Mouse (Mus musculus) liver, embryonic 16.5 days (tissue): ENCODE measurements around the gene Dmwd. TPM values are rescaled to one million over a fixed set of nuclear protein-coding genes. Genes with fewer than 3 reads are reported as not detected.
"Not testable (repeated sequence)": the region's sequence is repeated elsewhere in the genome, so short reads cannot be mapped to it uniquely, and the experiment has no call there.

ENCODE experiments used
- ATAC-seq: fragments of 200-750 bp; cut with Nextera tagmentation; 2 replicates; pipeline ENCODE4 v1.8.0; 2017; ENCODE audit warnings: low read depth, mild to moderate bottlenecking, moderate number of reproducible peaks, moderate library complexity
- H3K27ac ChIP-seq: fragments of 300-500 bp; sonication (generic); 2 replicates; pipeline ENCODE4 v1.5.1; 2014; ENCODE audit warnings: mild to moderate bottlenecking, low read length
- H3K27me3 ChIP-seq: fragments of 300-500 bp; sonication (generic); 2 replicates; pipeline ENCODE4 v1.6.1; 2014; ENCODE audit warnings: low read depth, low read length, mixed read lengths; ENCODE audit not compliant: control insufficient read depth, insufficient read depth
- H3K36me3 ChIP-seq: fragments of 300-500 bp; sonication (generic); 2 replicates; pipeline ENCODE4 v1.6.1; 2014; ENCODE audit warnings: mild to moderate bottlenecking; ENCODE audit not compliant: control insufficient read depth, insufficient read depth
- H3K4me1 ChIP-seq: fragments of 300-500 bp; sonication (generic); 2 replicates; pipeline ENCODE4 v1.6.1; 2014; ENCODE audit warnings: low read depth, low read length, mixed read lengths; ENCODE audit not compliant: control insufficient read depth
- H3K4me2 ChIP-seq: fragments of 300-500 bp; sonication (generic); 2 replicates; pipeline ENCODE4 v1.6.1; 2014; ENCODE audit warnings: low read depth, low read length, mixed read lengths
- H3K4me3 ChIP-seq: fragments of 300-500 bp; sonication (generic); 2 replicates; pipeline ENCODE4 v1.5.1; 2014; ENCODE audit warnings: low read depth, mild to moderate bottlenecking, low read length
- H3K9ac ChIP-seq: fragments of 300-500 bp; sonication (generic); 2 replicates; pipeline ENCODE4 v1.6.1; 2014; ENCODE audit warnings: low read depth, low read length
- H3K9me3 ChIP-seq: fragments of 300-500 bp; sonication (generic); replicated peaks from 2 replicates; pipeline ENCODE4 v1.6.1; 2016; ENCODE audit warnings: low read length; ENCODE audit not compliant: control insufficient read depth
- WGBS: fragments of 180-500 bp; shearing (Covaris S2); extraction: QIAGEN DNeasy Blood & Tissue Kit; methylation state at CpG from one replicate; pipeline ENCODE4 v1.1.7; 2014; ENCODE audit not compliant: insufficient replicate concordance; 5-methylcytosine and 5-hydroxymethylcytosine counted together
- polyA plus RNA-seq: library from polyadenylated mRNA; unstranded; fragments of >200 nt; fragmentation: Nextera tagmentation; extraction: Ambion mirVana; gene quantifications from 2 replicates; pipeline ENCODE4 v1.2.1, GENCODE M21; 2015

The Dmwd gene
- polyA plus RNA-seq, 1 experiment from 2014 or later: 3.5 TPM

DNA sequence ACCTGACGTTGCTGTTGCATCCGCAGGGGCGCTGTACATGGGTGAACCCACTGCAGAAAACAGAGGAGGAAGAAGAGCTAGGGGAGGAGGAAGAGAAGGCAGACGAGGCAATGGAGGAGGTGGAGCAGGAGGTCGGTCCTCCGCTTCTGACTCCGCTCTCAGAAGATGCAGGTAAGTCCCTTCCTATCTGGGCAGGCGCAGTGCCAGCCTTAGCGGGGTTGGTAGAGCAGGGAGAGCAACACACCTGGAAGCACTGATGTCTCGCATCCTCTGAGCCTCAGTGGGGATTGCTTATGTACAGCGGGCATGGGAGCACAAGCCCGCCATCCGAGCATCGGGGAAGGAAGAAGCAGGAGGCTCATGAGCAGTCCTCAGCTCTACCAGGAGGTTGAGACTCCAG lies 9.0 kb upstream of the Dmwd start:
- Histone ChIP-seq H3K27ac (no peak overlapping the region), H3K4me3 (no peak overlapping the region), H3K9ac (no peak overlapping the region), H3K27me3 (peaks cover 31% of the 10 kb centered on the region), H3K9me3 (no peaks in the 10 kb centered on the region), H3K4me2 (no peak overlapping the region), H3K4me1 (no peaks in the 10 kb centered on the region), H3K36me3 (no peaks in the 10 kb centered on the region)
- 33% methylated on average over 14 of the region's 14 CpGs for WGBS
- ATAC-seq: no peak

DNA sequence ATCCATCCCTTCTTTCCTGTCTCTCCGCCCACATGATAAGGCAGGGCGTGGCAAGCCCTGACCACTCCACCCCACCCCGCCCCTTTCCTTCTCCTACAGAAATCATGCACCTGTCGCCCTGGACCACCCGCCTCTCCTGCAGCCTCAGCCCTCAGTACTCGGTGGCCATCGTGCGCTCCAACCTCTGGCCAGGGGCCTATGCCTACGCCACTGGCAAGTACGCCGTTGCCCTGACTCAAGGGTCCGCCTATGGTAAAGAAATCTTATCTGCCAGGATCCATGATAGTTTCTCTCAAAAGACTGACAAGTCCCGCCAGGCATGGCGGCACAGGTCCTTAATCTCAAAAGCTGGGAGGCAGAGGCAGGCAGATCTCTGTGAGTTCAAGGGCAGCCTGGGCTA lies 8.1 kb upstream of the Dmwd start:
- H3K36me3 ChIP-seq: no peaks in the 10 kb centered on the region
- ATAC-seq: no peak
- H3K27me3 ChIP-seq: peaks cover 33% of the 10 kb centered on the region
- H3K4me1 ChIP-seq: no peaks in the 10 kb centered on the region
- 54% methylated on average over 13 of the region's 14 CpGs for WGBS
- H3K27ac ChIP-seq: no peak overlapping the region
- H3K9me3 ChIP-seq: no peaks in the 10 kb centered on the region
- H3K4me3 ChIP-seq: no peak overlapping the region
- no peak overlapping the region for H3K9ac ChIP-seq
- H3K4me2 ChIP-seq: no peak overlapping the region

GRCm38 (mm10) chr7:19068707-19069106 lies 7.3 kb upstream of the Dmwd start:
- Histone ChIP-seq H3K4me1 (no peaks in the 10 kb centered on the region), H3K9me3 (no peaks in the 10 kb centered on the region), H3K36me3 (no peaks in the 10 kb centered on the region), H3K9ac (no peak overlapping the region), H3K4me3 (no peak overlapping the region), H3K27ac (no peak overlapping the region), H3K27me3 (peaks cover 38% of the 10 kb centered on the region), H3K4me2 (no peak overlapping the region)
- WGBS: 2% methylated on average over 2 of the region's 2 CpGs
- ATAC-seq: no peak

- H3K9ac ChIP-seq: no peak overlapping the region
- WGBS: 37% methylated on average over 3 of the region's 3 CpGs
- ATAC-seq: no peak
- no peaks in the 10 kb centered on the region for H3K36me3 ChIP-seq
- no peak overlapping the region for H3K27ac ChIP-seq
- no peak overlapping the region for H3K4me2 ChIP-seq
- no peaks in the 10 kb centered on the region for H3K9me3 ChIP-seq
- H3K4me3 ChIP-seq: no peak overlapping the region
- no peaks in the 10 kb centered on the region for H3K4me1 ChIP-seq
- peaks cover 35% of the 10 kb centered on the region for H3K27me3 ChIP-seq
Observed at GRCm38 (mm10) chr7:19069500-19069899, 6.5 kb upstream of the Dmwd start.

DNA sequence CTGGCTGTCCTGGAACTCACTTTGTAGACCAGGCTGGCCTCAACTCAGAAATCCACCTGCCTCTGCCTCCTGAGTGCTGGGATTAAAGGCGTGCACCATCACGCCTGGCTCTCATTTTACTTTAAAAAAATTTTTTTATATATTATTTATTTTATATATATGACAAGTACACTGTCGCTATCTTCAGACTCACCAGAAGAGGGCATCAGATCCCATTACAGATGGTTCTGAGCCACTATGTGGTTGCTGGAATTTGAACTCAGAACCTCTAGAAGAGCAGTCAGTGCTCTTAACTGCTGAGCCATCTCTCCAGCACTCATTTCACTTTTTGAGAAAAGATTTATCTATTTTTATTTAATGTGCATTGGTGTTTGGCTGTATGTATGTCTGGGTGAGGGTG lies 5.0 kb upstream of the Dmwd start:
- H3K4me1 ChIP-seq, ATAC-seq, H3K27ac ChIP-seq, H3K9me3 ChIP-seq, H3K36me3 ChIP-seq, H3K4me3 ChIP-seq, H3K9ac ChIP-seq, H3K4me2 ChIP-seq: not testable (repeated sequence)
- 30% methylated on average over 3 of the region's 3 CpGs for WGBS
- peaks cover 20% of the 10 kb centered on the region for H3K27me3 ChIP-seq

DNA sequence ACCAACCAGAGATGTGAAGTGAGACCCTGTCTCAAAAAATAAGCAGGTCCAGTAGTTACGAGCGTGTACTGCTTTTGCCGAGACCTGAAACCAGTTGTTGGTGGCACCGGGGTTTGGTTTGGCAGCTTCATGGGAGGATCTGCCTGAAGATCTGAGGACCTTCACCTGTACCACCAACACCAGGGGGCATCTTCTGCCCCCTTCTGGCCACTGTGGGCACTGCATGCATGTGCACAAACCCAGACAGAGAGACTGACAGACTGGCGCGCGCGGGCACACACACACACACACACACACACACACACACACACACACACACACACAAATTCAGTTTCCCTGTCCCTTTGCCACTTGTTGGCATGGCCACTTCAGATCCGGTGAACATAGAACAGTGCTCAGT lies 2.5 kb upstream of the Dmwd start:
- WGBS: 67% methylated on average over 9 of the region's 9 CpGs
- ATAC-seq: no peak

DNA sequence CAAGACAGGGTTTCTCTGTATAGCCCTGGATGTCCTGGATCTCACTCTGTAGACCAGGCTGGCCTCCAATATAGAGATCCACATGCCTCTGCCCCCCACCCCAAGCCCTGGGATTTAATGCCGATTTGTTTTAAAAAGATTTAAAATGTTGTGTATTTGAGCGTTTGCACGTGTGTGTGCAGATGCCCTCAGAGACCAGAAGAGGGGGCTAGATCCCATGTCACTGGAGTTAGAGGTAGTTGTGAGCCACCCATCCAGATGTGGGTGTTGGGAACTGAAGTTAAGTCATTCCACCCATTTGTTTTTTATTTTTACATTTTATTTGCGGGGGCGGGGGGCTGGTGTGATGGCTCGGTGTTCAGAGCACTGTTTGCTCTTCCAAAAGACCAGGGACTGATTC lies 1.5 kb upstream of the Dmwd start:
- 86% methylated on average over 6 of the region's 6 CpGs for WGBS
- Histone ChIP-seq H3K4me3 (no peak overlapping the region), H3K27ac (no peak overlapping the region), H3K36me3 (peaks cover 4% of the 10 kb centered on the region; the same call in 1 of the 2 replicates), H3K9me3 (no peaks in the 10 kb centered on the region), H3K4me1 (peaks cover 20% of the 10 kb centered on the region), H3K27me3 (peaks cover 10% of the 10 kb centered on the region), H3K4me2 (no peak overlapping the region), H3K9ac (no peak overlapping the region)
- no peak for ATAC-seq

More for the DNA sequence above, 2.5 kb upstream of the Dmwd start:
- Histone ChIP-seq H3K9ac (no peak overlapping the region), H3K27me3 (peaks cover 10% of the 10 kb centered on the region), H3K4me3 (no peak overlapping the region), H3K36me3 (peaks cover 4% of the 10 kb centered on the region; the same call in 1 of the 2 replicates), H3K4me1 (peaks cover 20% of the 10 kb centered on the region), H3K9me3 (no peaks in the 10 kb centered on the region), H3K27ac (no peak overlapping the region), H3K4me2 (no peak overlapping the region)

DNA sequence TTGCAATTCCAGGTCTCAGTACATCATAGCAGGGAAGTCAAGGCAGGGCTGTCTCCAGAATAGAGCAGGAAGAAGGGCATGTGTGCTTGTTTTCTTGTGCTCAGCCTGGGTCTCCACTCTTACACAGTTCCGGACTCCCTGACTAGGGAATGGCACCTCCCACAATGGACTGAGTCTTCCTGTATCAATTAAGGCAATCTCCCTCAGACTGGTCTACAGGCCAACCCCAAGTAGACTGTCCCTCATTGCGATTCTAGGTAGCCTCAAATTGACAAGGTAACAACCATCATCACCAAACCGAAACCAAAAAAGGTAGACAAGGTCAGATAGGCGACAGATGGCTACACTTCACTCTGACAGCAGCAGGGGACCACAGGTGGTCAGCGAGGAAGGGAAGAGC lies 796 bp upstream of the Dmwd start:
- ATAC-seq: no peak
- Histone ChIP-seq H3K27ac (0 out of 2 replicates have a peak overlapping the region, but pooled peaks have one; percentile 13), H3K4me3 (peak overlapping the region; percentile 80), H3K9ac (peak overlapping the region; percentile 87), H3K9me3 (no peaks in the 10 kb centered on the region), H3K27me3 (peaks cover 12% of the 10 kb centered on the region), H3K4me2 (peak overlapping the region; percentile 87), H3K4me1 (peaks cover 20% of the 10 kb centered on the region), H3K36me3 (peaks cover 8% of the 10 kb centered on the region)
- 51% methylated on average over 5 of the region's 5 CpGs for WGBS

DNA sequence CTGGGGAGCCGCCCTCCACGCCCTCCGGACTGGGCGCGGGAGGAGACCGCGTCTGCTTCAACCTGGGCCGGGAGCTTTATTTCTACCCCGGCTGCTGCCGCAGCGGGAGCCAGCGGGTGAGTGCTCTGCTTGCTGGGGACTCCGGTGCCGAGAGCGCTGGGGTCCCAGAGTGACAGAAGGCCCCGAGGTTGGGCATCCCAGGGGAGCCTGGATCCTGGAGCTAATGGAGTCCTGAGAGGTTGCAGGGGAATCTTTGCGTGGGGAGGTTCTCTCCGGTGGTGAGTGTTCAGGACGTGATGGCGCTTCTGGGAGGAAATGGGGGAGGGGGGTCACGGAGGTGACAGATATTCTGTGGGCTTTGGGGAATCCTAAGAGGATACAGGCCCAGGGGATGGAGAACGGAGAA lies 562 bp downstream of the Dmwd start:
- Histone ChIP-seq H3K9ac (peak overlapping the region; percentile 87), H3K4me2 (peak overlapping the region; percentile 87), H3K4me1 (peaks cover 20% of the 10 kb centered on the region), H3K27me3 (peaks cover 12% of the 10 kb centered on the region), H3K36me3 (peaks cover 20% of the 10 kb centered on the region), H3K27ac (peak overlapping the region; percentile 58), H3K9me3 (no peaks in the 10 kb centered on the region), H3K4me3 (peak overlapping the region; percentile 80)
- WGBS: under 1% methylated on average over 22 of the region's 22 CpGs
- ATAC-seq: no peak
